Mouse (Mus musculus) heart, embryonic 16.5 days (tissue): ENCODE measurements around the gene Atrn. TPM values are rescaled to one million over a fixed set of nuclear protein-coding genes. Genes with fewer than 3 reads are reported as not detected.
"Not testable (repeated sequence)": the region's sequence is repeated elsewhere in the genome, so short reads cannot be mapped to it uniquely, and the experiment has no call there.

Experiments
- ATAC-seq: fragments of 200-750 bp; cut with Nextera tagmentation; replicated peaks from 2 replicates; pipeline ENCODE4 v1.8.0; 2017; ENCODE audit warnings: moderate number of reproducible peaks; ENCODE audit not compliant: insufficient read depth, low FRiP score; ENCODE audit errors: extremely low read depth
- H3K27ac ChIP-seq: fragments of 300-500 bp; sonication (generic); 2 replicates; pipeline ENCODE4 v1.5.1; 2014; ENCODE audit warnings: mild to moderate bottlenecking, low read length, control low read depth, moderate library complexity
- H3K27me3 ChIP-seq: fragments of 300-500 bp; sonication (generic); 2 replicates; pipeline ENCODE4 v1.6.1; 2014; ENCODE audit warnings: low read length, mixed read lengths; ENCODE audit not compliant: control insufficient read depth, insufficient read depth
- H3K36me3 ChIP-seq: fragments of 300-500 bp; sonication (generic); 2 replicates; pipeline ENCODE4 v1.6.1; 2014; ENCODE audit not compliant: control insufficient read depth, insufficient read depth
- H3K4me1 ChIP-seq: fragments of 300-500 bp; sonication (generic); 2 replicates; pipeline ENCODE4 v1.6.1; 2014; ENCODE audit warnings: low read length, mixed read lengths; ENCODE audit not compliant: control insufficient read depth, insufficient read depth
- H3K4me2 ChIP-seq: fragments of 300-500 bp; sonication (generic); 2 replicates; pipeline ENCODE4 v1.6.1; 2014; ENCODE audit warnings: low read depth, mild to moderate bottlenecking, control low read depth, low read length
- H3K4me3 ChIP-seq: fragments of 300-500 bp; sonication (generic); 2 replicates; pipeline ENCODE4 v1.5.1; 2014; ENCODE audit warnings: mild to moderate bottlenecking, control low read depth, low read length
- H3K9ac ChIP-seq: fragments of 300-500 bp; sonication (generic); 2 replicates; pipeline ENCODE4 v1.6.1; 2014; ENCODE audit warnings: low read length, control low read depth
- H3K9me3 ChIP-seq: fragments of 300-500 bp; sonication (generic); replicated peaks from 2 replicates; pipeline ENCODE4 v1.6.1; 2016; ENCODE audit warnings: low read length; ENCODE audit not compliant: control insufficient read depth
- WGBS: fragments of 180-500 bp; shearing (Covaris S2); extraction: QIAGEN DNeasy Blood & Tissue Kit; methylation state at CpG from one replicate; pipeline ENCODE4 v1.1.7; 2014; 5-methylcytosine and 5-hydroxymethylcytosine counted together
- polyA plus RNA-seq: library from polyadenylated mRNA; unstranded; fragments of >200 nt; fragmentation: Nextera tagmentation; extraction: Ambion mirVana; gene quantifications from 2 replicates; pipeline ENCODE4 v1.2.1, GENCODE M21; 2015

Gene Atrn
- polyA plus RNA-seq, 1 experiment from 2014 or later: 3.6 TPM

GRCm38 (mm10) chr2:131029065-131029935 lies 123.0 kb downstream of the Atrn start:
- peaks cover 5% of the 10 kb centered on the region; the same call in 1 of the 2 replicates for H3K4me1 ChIP-seq
- no peaks in the 10 kb centered on the region for H3K27me3 ChIP-seq
- 46% methylated on average over 9 of the region's 9 CpGs for WGBS
- peak; percentile 73 for ATAC-seq
- H3K27ac ChIP-seq: peak overlapping the region; percentile 69
- peaks cover 9% of the 10 kb centered on the region for H3K9me3 ChIP-seq
- no peak overlapping the region for H3K4me3 ChIP-seq
- H3K4me2 ChIP-seq: no peak overlapping the region
- H3K36me3 ChIP-seq: 0 out of 2 replicates have a peak, but pooled peaks cover 5% of the 10 kb centered on the region
- H3K9ac ChIP-seq: no peak overlapping the region

- no peak overlapping the region for H3K9ac ChIP-seq
- peaks cover 9% of the 10 kb centered on the region for H3K9me3 ChIP-seq
- 0 out of 2 replicates have a peak, but pooled peaks cover 3% of the 10 kb centered on the region for H3K36me3 ChIP-seq
- H3K4me3 ChIP-seq: no peak overlapping the region
- peaks cover 2% of the 10 kb centered on the region; the same call in 1 of the 2 replicates for H3K27me3 ChIP-seq
- H3K4me1 ChIP-seq: peaks cover 5% of the 10 kb centered on the region; the same call in 1 of the 2 replicates
- H3K4me2 ChIP-seq: no peak overlapping the region
- 80% methylated on average over 2 of the region's 2 CpGs for WGBS
- no peak overlapping the region for H3K27ac ChIP-seq
- ATAC-seq: no peak
Observed at GRCm38 (mm10) chr2:131030561-131030960, 124.3 kb downstream of the Atrn start.

GRCm38 (mm10) chr2:131030998-131031397 lies 124.7 kb downstream of the Atrn start:
- H3K27ac ChIP-seq: no peak overlapping the region
- WGBS: 81% methylated on average over 1 of the region's 1 CpGs
- peaks cover 5% of the 10 kb centered on the region; the same call in 1 of the 2 replicates for H3K4me1 ChIP-seq
- peaks cover 9% of the 10 kb centered on the region for H3K9me3 ChIP-seq
- H3K27me3 ChIP-seq: peaks cover 5% of the 10 kb centered on the region; the same call in 1 of the 2 replicates
- 0 out of 2 replicates have a peak, but pooled peaks cover 3% of the 10 kb centered on the region for H3K36me3 ChIP-seq
- H3K4me2 ChIP-seq: no peak overlapping the region
- no peak for ATAC-seq
- H3K4me3 ChIP-seq: no peak overlapping the region
- no peak overlapping the region for H3K9ac ChIP-seq

DNA sequence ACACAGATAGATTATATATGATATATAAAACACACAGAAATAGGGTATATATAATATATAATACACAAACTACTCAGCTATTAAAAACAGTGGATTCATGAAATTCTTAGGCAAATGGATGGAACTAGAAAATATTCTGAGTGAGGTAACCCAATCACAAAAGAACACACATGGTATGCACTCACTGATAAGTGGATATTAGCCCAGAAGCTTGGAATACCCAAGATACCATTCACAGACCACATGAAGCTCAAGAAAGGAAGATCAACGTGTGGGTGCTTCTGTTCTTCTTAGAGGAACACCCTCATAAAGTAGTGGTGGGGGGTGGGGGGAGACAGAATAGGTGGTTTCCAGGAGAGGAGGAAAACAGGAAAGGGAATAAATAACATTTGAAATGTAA lies 125.1 kb downstream of the Atrn start:
- 14% methylated on average over 1 of the region's 1 CpGs for WGBS
- not testable (repeated sequence) for H3K27ac ChIP-seq, H3K4me3 ChIP-seq, H3K4me2 ChIP-seq, ATAC-seq, H3K9me3 ChIP-seq, H3K9ac ChIP-seq, H3K27me3 ChIP-seq, H3K36me3 ChIP-seq, H3K4me1 ChIP-seq

- peaks cover 9% of the 10 kb centered on the region for H3K9me3 ChIP-seq
- no peak overlapping the region for H3K4me3 ChIP-seq
- H3K27ac ChIP-seq: no peak overlapping the region
- WGBS: 94% methylated on average over 2 of the region's 2 CpGs
- peaks cover 9% of the 10 kb centered on the region for H3K4me1 ChIP-seq
- H3K9ac ChIP-seq: no peak overlapping the region
- no peak for ATAC-seq
- peaks cover 33% of the 10 kb centered on the region for H3K27me3 ChIP-seq
- no peak overlapping the region for H3K4me2 ChIP-seq
- H3K36me3 ChIP-seq: no peaks in the 10 kb centered on the region
Observed at GRCm38 (mm10) chr2:131036343-131036742, 130.0 kb downstream of the Atrn start.

- Histone ChIP-seq H3K4me2 (no peak overlapping the region), H3K9ac (no peak overlapping the region), H3K4me3 (no peak overlapping the region), H3K4me1 (peaks cover 9% of the 10 kb centered on the region), H3K27ac (no peak overlapping the region), H3K9me3 (peaks cover 9% of the 10 kb centered on the region), H3K36me3 (no peaks in the 10 kb centered on the region), H3K27me3 (peaks cover 37% of the 10 kb centered on the region)
- no peak for ATAC-seq
Observed at GRCm38 (mm10) chr2:131036757-131037156, 130.5 kb downstream of the Atrn start.

GRCm38 (mm10) chr2:131037226-131037990 lies 131.1 kb downstream of the Atrn start:
- no peaks in the 10 kb centered on the region for H3K36me3 ChIP-seq
- no peak overlapping the region for H3K27ac ChIP-seq
- no peak overlapping the region for H3K4me3 ChIP-seq
- peaks cover 9% of the 10 kb centered on the region for H3K4me1 ChIP-seq
- ATAC-seq: peak; percentile 75
- 27% methylated on average over 17 of the region's 17 CpGs for WGBS
- peaks cover 43% of the 10 kb centered on the region for H3K27me3 ChIP-seq
- peaks cover 9% of the 10 kb centered on the region for H3K9me3 ChIP-seq
- H3K4me2 ChIP-seq: no peak overlapping the region
- no peak overlapping the region for H3K9ac ChIP-seq

DNA sequence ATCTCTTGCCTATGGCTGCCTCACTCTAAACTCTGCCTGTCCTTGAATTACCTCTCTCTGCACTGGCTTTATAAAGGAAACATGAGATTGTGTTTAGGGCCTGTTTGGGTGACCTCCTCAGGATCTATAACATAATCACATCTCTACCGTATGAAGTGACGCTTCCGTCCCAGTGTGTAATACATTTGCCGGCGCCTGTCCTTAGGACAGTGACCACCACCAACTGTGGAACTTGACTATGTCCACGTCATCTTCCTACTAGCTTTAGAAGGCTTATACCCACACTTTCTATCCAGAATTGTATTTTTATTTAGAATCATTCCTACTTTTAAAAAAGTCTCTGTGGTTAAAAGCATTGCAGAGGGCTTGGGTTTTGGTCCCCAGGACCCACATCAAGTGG lies 131.9 kb downstream of the Atrn start:
- peaks cover 51% of the 10 kb centered on the region for H3K27me3 ChIP-seq
- 89% methylated on average over 6 of the region's 6 CpGs for WGBS
- no peaks in the 10 kb centered on the region for H3K36me3 ChIP-seq
- H3K4me2 ChIP-seq: no peak overlapping the region
- peaks cover 9% of the 10 kb centered on the region for H3K4me1 ChIP-seq
- H3K27ac ChIP-seq: no peak overlapping the region
- no peak for ATAC-seq
- H3K9me3 ChIP-seq: peaks cover 8% of the 10 kb centered on the region
- no peak overlapping the region for H3K9ac ChIP-seq
- H3K4me3 ChIP-seq: no peak overlapping the region

- Histone ChIP-seq H3K4me3 (no peak overlapping the region), H3K4me1 (peaks cover 9% of the 10 kb centered on the region), H3K9ac (no peak overlapping the region), H3K27me3 (peaks cover 52% of the 10 kb centered on the region), H3K27ac (no peak overlapping the region), H3K4me2 (no peak overlapping the region), H3K36me3 (no peaks in the 10 kb centered on the region), H3K9me3 (peaks cover 4% of the 10 kb centered on the region)
- WGBS: 87% methylated on average over 5 of the region's 5 CpGs
- no peak for ATAC-seq
Observed at GRCm38 (mm10) chr2:131038675-131039074, 132.4 kb downstream of the Atrn start.
